Mouse (Mus musculus): Measurements from ENCODE around the gene Foxf2. TPM values are rescaled to one million over a fixed set of nuclear protein-coding genes. Genes with fewer than 3 reads are reported as not detected.

The Foxf2 gene
- polyA plus RNA-seq (2014; fragmentation: Illumina TruSeq; extraction: RNeasy Lipid Tissue Mini Kit (QIAGEN cat#74804); ENCODE audit: low read depth, low replicate concordance) = not detected

GRCm38 (mm10) chr13:31625333-31626101, at the start of gene Foxf2:
Gene Foxf2, plus strand, starts transcription at chr13:31625816.

Other genes starting within 250 kb of the Foxf2 start
- gene Foxq1, start 69.7 kb upstream of the Foxf2 start, polyA plus RNA-seq (2014; fragmentation: Illumina TruSeq; extraction: RNeasy Lipid Tissue Mini Kit (QIAGEN cat#74804); ENCODE audit: low read depth, low replicate concordance) = 0.89 TPM
- gene A530084C06Rik, start 66.5 kb upstream of the Foxf2 start, polyA plus RNA-seq (2014; fragmentation: Illumina TruSeq; extraction: RNeasy Lipid Tissue Mini Kit (QIAGEN cat#74804); ENCODE audit: low read depth, low replicate concordance) = 0.30 TPM
- gene Foxc1, start 180.8 kb downstream of the Foxf2 start, polyA plus RNA-seq (2014; fragmentation: Illumina TruSeq; extraction: RNeasy Lipid Tissue Mini Kit (QIAGEN cat#74804); ENCODE audit: low read depth, low replicate concordance) = 1.3 TPM